Mouse (Mus musculus): ENCODE data around the gene Nit2. TPM values are rescaled to one million over a fixed set of nuclear protein-coding genes. Genes with fewer than 3 reads are reported as not detected.

The Nit2 gene
- total and polyA plus RNA-seq, 3 experiments = 33.6 to 38.9 TPM; not detected in 1

DNA sequence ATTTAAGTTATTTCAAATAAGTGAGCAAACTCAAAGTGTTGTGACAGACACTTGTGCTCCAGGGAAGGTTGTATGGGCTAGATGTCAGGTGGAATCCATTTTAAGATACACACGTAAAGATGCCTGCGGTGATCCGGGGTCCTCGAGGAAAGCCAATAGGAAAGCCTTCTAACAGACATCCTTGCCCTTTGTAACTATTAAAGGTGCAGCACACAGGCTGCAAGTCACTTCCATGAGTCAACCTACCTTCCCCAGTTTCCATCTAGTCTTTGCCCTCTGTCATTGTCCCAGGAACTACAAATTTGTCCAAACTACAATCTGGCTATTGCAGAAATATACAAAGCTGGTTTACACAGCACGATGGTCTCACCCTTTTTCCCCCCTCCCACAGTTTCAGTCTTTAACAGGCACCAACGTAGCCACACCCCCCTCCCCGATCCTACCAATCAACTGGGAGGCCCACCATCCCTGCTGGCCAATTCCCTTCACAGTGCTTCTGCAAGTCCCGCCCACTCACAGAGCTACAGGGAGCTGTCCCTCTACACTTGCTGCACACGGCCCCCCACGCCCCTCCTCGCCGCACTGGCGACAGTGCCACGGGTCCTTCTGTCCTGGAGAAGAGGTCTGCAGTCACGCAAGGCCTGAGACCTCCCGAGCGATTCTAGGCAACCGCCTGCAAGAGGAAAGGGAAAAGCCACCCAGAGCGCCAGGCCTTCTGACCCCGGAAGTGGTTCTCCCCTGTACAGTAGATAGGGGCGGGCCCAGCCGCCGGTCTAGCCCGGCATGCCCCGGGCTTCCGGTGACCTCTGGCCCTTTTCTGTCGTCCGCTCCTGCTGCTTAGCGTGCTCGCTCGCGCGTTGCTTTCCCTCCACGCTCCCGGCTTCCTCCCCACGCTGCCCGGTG, 46.0 kb downstream of the Nit2 start, which contains the start of gene Tomm70a:
Tomm70a (plus strand) TSS at position 791 of the 903 bp plus-strand sequence.
- H3K9ac ChIP-seq (ENCODE audit: control insufficient read depth, low read depth, low read length, poor library complexity, severe bottlenecking) = peak within 1 kb of the TSS; percentile 95
- peaks cover 1 to 34% of the 10 kb centered on the region in 2 experiments for H3K36me3 ChIP-seq (ENCODE audit: control insufficient read depth in 1 of 2, insufficient read depth in 2 of 2, low read length in 2 of 2)
- H3K79me2 ChIP-seq (ENCODE audit: control insufficient read depth, insufficient read depth, low read length, poor library complexity) = peaks cover 37% of the 10 kb centered on the region
- no peaks in the 10 kb centered on the region for H3K9me3 ChIP-seq (replicated peaks; ENCODE audit: insufficient read depth, low read length)
- TF ChIP-seq MXI1 (IDR thresholded peaks at IDR 0.05; ENCODE audit: low read depth, low read length) = peak; percentile 89
- peak; percentile 81 for TF ChIP-seq MAX (IDR thresholded peaks at IDR 0.05; ENCODE audit: low read length)
- peak; percentile 80 for TF ChIP-seq ELF1 (IDR thresholded peaks at IDR 0.05; ENCODE audit: low read depth, low read length)
- TF ChIP-seq POLR2AphosphoS5 (IDR thresholded peaks at IDR 0.05; ENCODE audit: borderline replicate concordance, low read depth, low read length) = no peak
- TF ChIP-seq CHD2 (IDR thresholded peaks at IDR 0.05; ENCODE audit: low read length) = peak; percentile 68
- no peak for TF ChIP-seq MEF2A (IDR thresholded peaks at IDR 0.05; ENCODE audit: extremely low read depth, insufficient replicate concordance, low read depth, low read length, poor library complexity, severe bottlenecking)
- peak; percentile 57; the same call in 1 of the 2 replicates for TF ChIP-seq SIN3A (IDR thresholded peaks at IDR 0.05; ENCODE audit: low read length)
- TF ChIP-seq MAZ (IDR thresholded peaks at IDR 0.05; ENCODE audit: low read depth, low read length) = peak; percentile 77; the same call in 1 of the 2 replicates
- TF ChIP-seq TCF12 (IDR thresholded peaks at IDR 0.05; ENCODE audit: low read depth, low read length) = peak; percentile 43
- TF ChIP-seq GABPA (IDR thresholded peaks at IDR 0.05; ENCODE audit: low read depth, low read length) = no peak
- TF ChIP-seq SMC3 (IDR thresholded peaks at IDR 0.05; ENCODE audit: low read depth, low read length) = no peak
- peak in 1 of 2 experiments; percentile 84; a peak in 3 of 4 replicates for TF ChIP-seq POLR2A (IDR thresholded peaks at IDR 0.05; ENCODE audit: control insufficient read depth in 1 of 2, insufficient read depth in 1 of 2, low read depth in 1 of 2, low read length in 2 of 2, poor library complexity in 1 of 2)
- TF ChIP-seq ZC3H11A (IDR thresholded peaks at IDR 0.05; ENCODE audit: low read depth, low read length) = 0 out of 2 replicates have a peak, but pooled peaks have one; percentile 14
- TF ChIP-seq TBP (IDR thresholded peaks at IDR 0.05; ENCODE audit: low read depth, low read length) = peak; percentile 77; the same call in 1 of the 2 replicates
- TF ChIP-seq MYC (IDR thresholded peaks at IDR 0.05; ENCODE audit: low read depth, low read length) = peak; percentile 92
- peak; percentile 84 for TF ChIP-seq NELFE (IDR thresholded peaks at IDR 0.05; ENCODE audit: low read depth, low read length)
- TF ChIP-seq HCFC1 (IDR thresholded peaks at IDR 0.05; ENCODE audit: low read depth, low read length) = peak; percentile 94
- TF ChIP-seq ZMIZ1 (IDR thresholded peaks at IDR 0.05; ENCODE audit: low read depth, low read length) = peak; percentile 61; the same call in 1 of the 2 replicates
- TF ChIP-seq POLR2AphosphoS2 (IDR thresholded peaks at IDR 0.05; ENCODE audit: low read length) = peak; percentile 52; the same call in 1 of the 2 replicates
- peak; percentile 87 for TF ChIP-seq KAT2A (conservative IDR thresholded peaks at IDR 0.05; ENCODE audit: low read depth, low read length)
- peak in 1 of 2 experiments; percentile 26; a peak in 1 of 4 replicates for TF ChIP-seq EP300 (IDR thresholded peaks at IDR 0.05; ENCODE audit: low read depth in 1 of 2, low read length in 2 of 2)
- no peak for TF ChIP-seq MAFK (IDR thresholded peaks at IDR 0.05; ENCODE audit: borderline replicate concordance, low read depth, low read length)
- peak; percentile 99 for TF ChIP-seq CHD1 (IDR thresholded peaks at IDR 0.05; ENCODE audit: low read depth, low read length)
- peak; percentile 99 for DNase-seq (ENCODE audit: low read depth, low spot score)
- H3K4me3 ChIP-seq (ENCODE audit: control insufficient read depth in 1 of 2, insufficient read depth in 1 of 2, low read depth in 2 of 2, low read length in 2 of 2) = peak within 1 kb of the TSS; percentile 61 to 79
- H3K27ac ChIP-seq (ENCODE audit: control insufficient read depth, low read depth, low read length) = peak within 1 kb of the TSS; percentile 92
- peaks cover 4 to 22% of the 10 kb centered on the region in 2 experiments; a peak in 3 of 4 replicates for H3K4me1 ChIP-seq (ENCODE audit: control insufficient read depth in 1 of 2, insufficient read depth in 2 of 2, low read length in 2 of 2)
- H3K27me3 ChIP-seq (ENCODE audit: control insufficient read depth in 1 of 2, insufficient read depth in 2 of 2, low read length in 2 of 2) = no peaks in the 10 kb centered on the region
